Mouse (Mus musculus) inflammation-experienced regulatory T-cells (primary cell): ENCODE results near the gene Cldn13. TPM values are rescaled to one million over a fixed set of nuclear protein-coding genes. Genes with fewer than 3 reads are reported as not detected.

Experiments used
- polyA plus RNA-seq, 2 experiments: library from polyadenylated mRNA; unstranded; fragments of 100-300 nt; shearing (Covaris generic); gene quantifications; one replicate each; pipeline ENCODE4 v1.2.1; 2017

Cldn13 gene
- not detected for polyA plus RNA-seq

GRCm38 (mm10) chr5:134915311-134915710 lies at the start of gene Cldn13:
Gene Cldn13, minus strand, starts transcription at chr5:134915526.

GRCm38 (mm10) chr5:134946857-134947255 lies 31.5 kb upstream of the Cldn13 start, which contains the start of gene Cldn4:
Gene Cldn4, minus strand, starts transcription at chr5:134946934.

GRCm38 (mm10) chr5:134932179-134932902 lies 17.0 kb upstream of the Cldn13 start, which contains the start of gene Mettl27:
Gene Mettl27, plus strand, starts transcription at chr5:134932368.

GRCm38 (mm10) chr5:134906633-134907032 lies 8.7 kb downstream of the Cldn13 start, which contains the start of gene Tmem270:
Gene Tmem270, minus strand, starts transcription at chr5:134906733.

Other genes with a start within 250 kb of the Cldn13 start
- gene Limk1, start 226.9 kb downstream of the Cldn13 start, polyA plus RNA-seq = 10 to 100 TPM; 17.4 to 28.1 TPM
- under 1 TPM; 0.19 to 0.37 TPM for gene Eln, start 168.2 kb downstream of the Cldn13 start, polyA plus RNA-seq
- gene Tmem270, start 8.8 kb downstream of the Cldn13 start, polyA plus RNA-seq = not detected
- 10 to 100 TPM in 1 of 2 experiments, 1 to 10 TPM in 1; 8.9 to 11.3 TPM for gene Mettl27, start 16.8 kb upstream of the Cldn13 start, polyA plus RNA-seq
- gene Cldn4, start 31.4 kb upstream of the Cldn13 start, polyA plus RNA-seq = under 1 TPM in 1 of 2 experiments, not detected in 1; 0.11 TPM
- gene Cldn3, start 70.7 kb upstream of the Cldn13 start, polyA plus RNA-seq = 1 to 10 TPM in 1 of 2 experiments, not detected in 1; 1.4 TPM
- gene Abhd11, start 93.6 kb upstream of the Cldn13 start, polyA plus RNA-seq = 10 to 100 TPM; 65.6 to 77.7 TPM
- 10 to 100 TPM; 17.8 to 18.6 TPM for gene Stx1a, start 108.0 kb upstream of the Cldn13 start, polyA plus RNA-seq
- 10 to 100 TPM; 15.5 to 16.3 TPM for gene Dnajc30, start 148.7 kb upstream of the Cldn13 start, polyA plus RNA-seq
- gene Bud23, start 149.4 kb upstream of the Cldn13 start, polyA plus RNA-seq = 100 to 1,000 TPM; 106 to 121 TPM
- 1 to 10 TPM in 1 of 2 experiments, under 1 TPM in 1; 0.17 to 1.8 TPM for gene Vps37d, start 162.7 kb upstream of the Cldn13 start, polyA plus RNA-seq
- gene Mlxipl, start 174.4 kb upstream of the Cldn13 start, polyA plus RNA-seq = 1 to 10 TPM in 1 of 2 experiments, under 1 TPM in 1; 0.34 to 1.3 TPM
- 10 to 100 TPM; 18.3 to 26.6 TPM for gene Tbl2, start 234.1 kb upstream of the Cldn13 start, polyA plus RNA-seq